Mouse (Mus musculus) liver, embryonic 14.5 days (tissue): ENCODE data around the gene Pnp2. TPM values are rescaled to one million over a fixed set of nuclear protein-coding genes. Genes with fewer than 3 reads are reported as not detected.
"Not testable (repeated sequence)": the region's sequence is repeated elsewhere in the genome, so short reads cannot be mapped to it uniquely, and the experiment has no call there.

Experiments
- ATAC-seq: fragments of 200-750 bp; cut with Nextera tagmentation; 2 replicates; pipeline ENCODE4 v1.8.0; 2017; ENCODE audit warnings: moderate number of reproducible peaks, mild to moderate bottlenecking, moderate library complexity; ENCODE audit not compliant: insufficient read depth
- DNase-seq, 3 experiments: peaks; one replicate each; pipeline ENCODE4 v3.0.0-alpha.2; 2012 to 2013; ENCODE audit warnings: low read depth in 3 of 3, low spot score in 3 of 3
- H3K27ac ChIP-seq: fragments of 300-500 bp; sonication (generic); 2 replicates; pipeline ENCODE4 v1.5.1; 2014; ENCODE audit warnings: moderate library complexity, mild to moderate bottlenecking, control low read depth, inconsistent platforms
- H3K27me3 ChIP-seq: fragments of 300-500 bp; sonication (generic); 2 replicates; pipeline ENCODE4 v1.6.1; 2014; ENCODE audit warnings: mild to moderate bottlenecking, low read length, moderate library complexity; ENCODE audit not compliant: control insufficient read depth, insufficient read depth
- H3K36me3 ChIP-seq: fragments of 300-500 bp; sonication (generic); replicated peaks from 2 replicates; pipeline ENCODE4 v1.6.1; 2014; ENCODE audit warnings: low read depth; ENCODE audit not compliant: control insufficient read depth, insufficient read depth
- H3K4me1 ChIP-seq, 2 experiments: fragments of 200-500 bp in 1 of 2; fragments of 300-500 bp in 1 of 2; sonication (generic) in 1 of 2; replicated peaks; 2 replicates each; pipeline ENCODE4 v1.6.1; 2012 to 2014; ENCODE audit warnings: antibody characterized with exemption in 1 of 2, inconsistent platforms in 1 of 2, low read length in 1 of 2; ENCODE audit not compliant: control insufficient read depth in 2 of 2, insufficient read depth in 2 of 2
- H3K4me2 ChIP-seq: fragments of 300-500 bp; sonication (generic); 2 replicates; pipeline ENCODE4 v1.6.1; 2014; ENCODE audit warnings: low read depth, mild to moderate bottlenecking, control low read depth, moderate library complexity
- H3K4me3 ChIP-seq, 2 experiments: fragments of 200-500 bp in 1 of 2; fragments of 300-500 bp in 1 of 2; sonication (generic) in 1 of 2; 2 replicates each; pipeline ENCODE4 v1.5.1; 2012 to 2014; ENCODE audit warnings: low read depth in 2 of 2, low read length in 2 of 2, mild to moderate bottlenecking in 2 of 2, control low read depth in 1 of 2, inconsistent platforms in 1 of 2, moderate library complexity in 1 of 2; ENCODE audit not compliant: insufficient read depth in 1 of 2
- H3K9ac ChIP-seq: fragments of 300-500 bp; sonication (generic); replicated peaks from 2 replicates; pipeline ENCODE4 v1.6.1; 2014; ENCODE audit warnings: mild to moderate bottlenecking, control low read depth, moderate library complexity
- H3K9me3 ChIP-seq: fragments of 300-500 bp; sonication (generic); 2 replicates; pipeline ENCODE4 v1.6.1; 2016; ENCODE audit warnings: low read length, mixed read lengths; ENCODE audit not compliant: control insufficient read depth
- CTCF ChIP-seq: IDR thresholded peaks from 2 replicates; pipeline ENCODE4 v1.5.1; 2016; ENCODE audit warnings: antibody characterized with exemption, low read depth, control low read depth
- EP300 ChIP-seq: IDR thresholded peaks from 2 replicates; pipeline ENCODE4 v1.6.1; 2016; ENCODE audit warnings: antibody characterized with exemption, low read depth
- WGBS: fragments of 180-500 bp; shearing (Covaris S2); extraction: QIAGEN DNeasy Blood & Tissue Kit; methylation state at CpG from one replicate; pipeline ENCODE4 v1.1.7; 2014; ENCODE audit not compliant: insufficient replicate concordance; 5-methylcytosine and 5-hydroxymethylcytosine counted together
- polyA plus RNA-seq, 2 experiments: library from polyadenylated mRNA; depleted of rRNA in 1 of 2; stranded (reverse) in 1 of 2; unstranded in 1 of 2; fragments of >200 nt; fragmentation: Nextera tagmentation in 1 of 2; extraction: Ambion mirVana in 1 of 2; gene quantifications; 2 replicates each; pipeline versions ENCODE4 v1.2.1 to v1.2.3; 2012 to 2014

The Pnp2 gene
- polyA plus RNA-seq, 2 experiments = 9.8 to 12.0 TPM

GRCm38 (mm10) chr14:50958289-50958995 lies 2.6 kb downstream of the Pnp2 start:
- H3K9ac ChIP-seq = not testable (repeated sequence)

GRCm38 (mm10) chr14:50968216-50968980 lies 12.6 kb downstream of the Pnp2 start:
- Histone ChIP-seq H3K9me3 (no peaks in the 10 kb centered on the region), H3K4me1 (peaks cover 0 to 11% of the 10 kb centered on the region in 2 experiments; a peak in 2 of 4 replicates), H3K9ac (no peak overlapping the region), H3K4me2 (no peak overlapping the region), H3K27me3 (no peaks in the 10 kb centered on the region), H3K4me3 (no peak overlapping the region), H3K36me3 (no peaks in the 10 kb centered on the region), H3K27ac (no peak overlapping the region)
- TF ChIP-seq EP300 (no peak), CTCF (no peak)
- DNase-seq (no peak), ATAC-seq (no peak)
- WGBS = 65% methylated on average over 5 of the region's 5 CpGs

More at GRCm38 (mm10) chr14:50958289-50958995, 2.6 kb downstream of the Pnp2 start:
- peak; percentile 73; the same call in 1 of the 2 replicates for TF ChIP-seq EP300
- ATAC-seq = peak; percentile 74
- WGBS = 38% methylated on average over 5 of the region's 5 CpGs
- DNase-seq, H3K36me3 ChIP-seq, H3K4me3 ChIP-seq, H3K9me3 ChIP-seq, H3K27me3 ChIP-seq: not testable (repeated sequence)
- Histone ChIP-seq H3K27ac (peak overlapping the region; percentile 31), H3K4me2 (peak overlapping the region; percentile 33), H3K4me1 (peaks cover 10 to 26% of the 10 kb centered on the region in 2 experiments; a peak in 3 of 4 replicates)

GRCm38 (mm10) chr14:50969041-50969440 lies 13.2 kb downstream of the Pnp2 start:
- no peak overlapping the region for H3K4me3 ChIP-seq
- H3K9ac ChIP-seq = no peak overlapping the region
- DNase-seq (no peak), ATAC-seq (no peak)
- WGBS = 46% methylated on average over 1 of the region's 1 CpGs
- TF ChIP-seq EP300 (no peak), CTCF (no peak)
- no peak overlapping the region for H3K4me2 ChIP-seq
- no peaks in the 10 kb centered on the region for H3K36me3 ChIP-seq
- peaks cover 0 to 11% of the 10 kb centered on the region in 2 experiments; a peak in 2 of 4 replicates for H3K4me1 ChIP-seq
- no peaks in the 10 kb centered on the region for H3K9me3 ChIP-seq
- no peak overlapping the region for H3K27ac ChIP-seq
- H3K27me3 ChIP-seq = no peaks in the 10 kb centered on the region

DNA sequence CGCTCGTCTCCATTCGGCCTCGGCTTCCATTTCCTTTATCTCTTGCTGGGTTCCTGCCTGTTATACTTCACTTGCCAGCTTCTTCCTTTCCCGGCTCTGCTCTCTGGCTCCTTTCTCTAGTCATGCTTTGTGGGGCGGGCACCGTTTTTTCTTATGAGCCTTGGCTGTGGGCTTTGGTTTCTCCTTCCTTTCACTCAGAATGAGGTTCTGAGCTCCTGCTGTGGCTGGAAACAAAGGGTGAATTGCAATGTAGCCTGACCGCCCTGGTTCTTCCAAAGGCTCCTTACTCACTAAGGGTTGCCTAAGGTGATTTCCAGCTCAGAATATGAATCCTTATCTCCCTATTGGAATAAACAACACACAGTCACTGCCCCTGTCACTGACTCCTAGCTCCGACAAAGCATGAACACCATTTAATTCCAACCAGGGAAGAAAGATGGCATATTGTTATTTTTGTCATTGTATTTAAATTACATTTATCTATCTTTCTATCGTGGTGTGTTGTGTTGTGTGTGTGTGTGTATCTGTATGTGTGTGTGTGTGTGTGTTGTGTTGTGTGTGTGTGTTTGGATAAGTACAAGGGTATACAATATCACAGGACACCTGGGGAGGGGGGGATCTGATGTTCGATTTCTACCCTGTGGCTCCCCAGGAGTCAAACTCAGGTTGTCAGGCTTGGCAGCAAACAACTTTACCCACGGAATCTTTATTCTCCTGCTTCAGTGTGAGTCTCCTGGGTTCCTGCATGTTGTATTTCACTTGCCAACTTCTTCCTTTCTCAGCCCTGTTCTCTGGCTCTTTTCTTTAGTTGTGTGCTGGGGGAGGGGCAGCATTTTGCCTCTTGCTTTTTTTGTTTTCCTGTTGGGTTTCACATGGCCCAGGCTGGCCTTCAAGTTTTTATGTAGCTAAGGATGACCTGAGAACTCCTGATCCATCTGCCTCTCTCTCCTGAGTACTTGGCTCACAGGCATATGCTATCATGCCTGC lies 14.1 kb downstream of the Pnp2 start:
- TF ChIP-seq CTCF (no peak), EP300 (no peak)
- 22% methylated on average over 12 of the region's 12 CpGs for WGBS
- no peaks in the 10 kb centered on the region for H3K27me3 ChIP-seq
- H3K4me3 ChIP-seq = no peak overlapping the region
- H3K9ac ChIP-seq = no peak overlapping the region
- no peak for ATAC-seq
- H3K27ac ChIP-seq = no peak overlapping the region
- no peaks in the 10 kb centered on the region for H3K36me3 ChIP-seq
- no peak for DNase-seq
- H3K4me1 ChIP-seq = peaks cover 0 to 11% of the 10 kb centered on the region in 2 experiments; a peak in 2 of 4 replicates
- H3K4me2 ChIP-seq = peak overlapping the region; percentile 27; the same call in 1 of the 2 replicates
- H3K9me3 ChIP-seq = no peaks in the 10 kb centered on the region
